Comparison of ENCODE assay signal across 19 mouse cellular contexts in the genomic region with DNA sequence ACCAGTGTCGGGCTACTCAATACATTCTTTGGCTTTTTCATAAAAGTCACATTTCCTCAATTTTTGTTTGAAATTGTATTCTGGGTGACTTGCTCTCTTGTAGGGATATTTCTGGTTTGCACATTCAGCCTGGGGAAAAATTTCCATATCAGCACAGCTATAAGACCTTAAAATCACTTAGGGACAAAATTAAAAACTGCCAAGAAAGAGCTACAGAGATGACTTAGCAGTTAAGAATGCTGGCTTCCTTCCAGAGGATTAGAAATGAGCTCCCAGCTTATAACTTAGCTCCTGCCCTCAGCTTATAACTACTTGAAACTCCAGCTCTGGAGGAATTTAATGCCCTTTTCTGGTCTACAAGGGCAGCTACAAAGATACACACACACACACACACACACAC.
DNase-seq lines count a peak whose midpoint lies in the region; ATAC-seq and TF ChIP-seq lines count a peak whose summit lies in the region.
"Had no signal": no experiment of that assay in that cellular context is flagged by ENCODE, and none has a peak within 500 bp of the region (broad histone marks: within the 10 kb centered on the region; RNA-seq: fewer than 3 reads in every experiment).

No protein-coding gene starts in this region.

- H3K9ac ChIP-seq in limb, embryonic 14.5 days (ENCODE audit: low read depth, low read length, severe bottlenecking) = no peak overlapping the region
- H3K9ac ChIP-seq in MEL (ENCODE audit: control insufficient read depth, low read depth, low read length, poor library complexity, severe bottlenecking) = no peak overlapping the region
- H3K9ac ChIP-seq: embryonic facial prominence, embryonic 13.5 days; forebrain, embryonic 13.5 days; forebrain, postnatal 0 days; heart, embryonic 12.5 days; hindbrain, embryonic 14.5 days had no signal

- DNase-seq in limb, embryonic 14.5 days (ENCODE audit: low spot score) = peak; percentile 22
- no peak for DNase-seq in limb, embryonic 10.5 days (ENCODE audit: low spot score)
- DNase-seq in MEL (ENCODE audit: low read depth, low spot score) = peak; percentile 89
- DNase-seq in brain, embryonic 14.5 days (ENCODE audit: low read depth) = peak; percentile 6
- peak; percentile 2 for DNase-seq in telencephalon, adult 2 months (ENCODE audit: low read depth, low spot score)
- DNase-seq in left cerebral cortex, postnatal 14 days (ENCODE audit: low spot score in 2 of 2) = no peak
- DNase-seq: adrenal gland, postnatal 14 days; cerebellum, adult 11 months; cerebellum, adult 8-10 months; cerebellum, postnatal 14 days; forebrain, postnatal 0 days; gastrocnemius, postnatal 25 days had no signal

- no peak for ATAC-seq in limb, embryonic 14.5 days (ENCODE audit: low FRiP score, low read depth)
- ATAC-seq in activated CD4-positive, CD25-positive, alpha-beta regulatory T cell, adult 4 months = no peak
- ATAC-seq: forebrain, embryonic 13.5 days; forebrain, postnatal 0 days had no signal

- H3K79me2 ChIP-seq in MEL (ENCODE audit: control insufficient read depth, insufficient read depth, low read length, poor library complexity) = no peaks in the 10 kb centered on the region

- no peaks in the 10 kb centered on the region for H3K4me1 ChIP-seq in limb, embryonic 14.5 days (ENCODE audit: control insufficient read depth, insufficient read depth, low read length)
- no peaks in the 10 kb centered on the region for H3K4me1 ChIP-seq in limb, embryonic 10.5 days
- peaks cover 24 to 41% of the 10 kb centered on the region in 2 experiments for H3K4me1 ChIP-seq in MEL (ENCODE audit: control insufficient read depth in 1 of 2, insufficient read depth in 2 of 2, low read length in 2 of 2)
- H3K4me1 ChIP-seq: embryonic facial prominence, embryonic 13.5 days; forebrain, embryonic 13.5 days; heart, embryonic 12.5 days; hindbrain, embryonic 10.5 days had no signal

- no peak overlapping the region for H3K4me2 ChIP-seq in limb, embryonic 14.5 days (replicated peaks; ENCODE audit: low read depth, low read length, severe bottlenecking)
- H3K4me2 ChIP-seq: embryonic facial prominence, embryonic 13.5 days; forebrain, embryonic 13.5 days; heart, embryonic 12.5 days; hindbrain, embryonic 14.5 days had no signal

- H3K36me3 ChIP-seq in limb, embryonic 14.5 days (ENCODE audit: control insufficient read depth, insufficient read depth, low read length) = no peaks in the 10 kb centered on the region
- no peaks in the 10 kb centered on the region for H3K36me3 ChIP-seq in limb, embryonic 10.5 days
- peaks cover 0 to 48% of the 10 kb centered on the region in 2 experiments; a peak in 2 of 4 replicates for H3K36me3 ChIP-seq in MEL (ENCODE audit: control insufficient read depth in 1 of 2, insufficient read depth in 2 of 2, low read length in 2 of 2)
- H3K36me3 ChIP-seq: embryonic facial prominence, embryonic 13.5 days; heart, embryonic 12.5 days; hindbrain, embryonic 10.5 days had no signal

- H3K27me3 ChIP-seq in limb, embryonic 14.5 days (ENCODE audit: control insufficient read depth, insufficient read depth, low read length) = no peaks in the 10 kb centered on the region
- H3K27me3 ChIP-seq in limb, embryonic 10.5 days (ENCODE audit: low read depth, poor library complexity, severe bottlenecking) = no peaks in the 10 kb centered on the region
- H3K27me3 ChIP-seq in MEL (ENCODE audit: control insufficient read depth in 1 of 2, insufficient read depth in 2 of 2, low read length in 2 of 2) = no peaks in the 10 kb centered on the region
- H3K27me3 ChIP-seq: CH12.LX; embryonic facial prominence, embryonic 13.5 days; forebrain, embryonic 13.5 days; heart, embryonic 12.5 days had no signal

- TF ChIP-seq RAD21 in MEL (IDR thresholded peaks at IDR 0.05; ENCODE audit: low read depth, low read length) = no peak

- TF ChIP-seq CTCF in MEL (IDR thresholded peaks at IDR 0.05 in 2 of 3, conservative IDR thresholded peaks at IDR 0.05 in 1 of 3; ENCODE audit: control insufficient read depth in 1 of 3, insufficient read depth in 1 of 3, low read depth in 2 of 3, low read length in 3 of 3, poor library complexity in 1 of 3, severe bottlenecking in 1 of 3) = no peak
- no peak for TF ChIP-seq CTCF in brain, embryonic 14.5 days (IDR thresholded peaks at IDR 0.05; ENCODE audit: borderline replicate concordance, extremely low read depth, insufficient read depth, insufficient read length)

- intact Hi-C loops in left cerebral cortex, postnatal 14 days (cut with DNase I) = no loop called here

- no peak for TF ChIP-seq POLR2A in limb, embryonic 14.5 days (IDR thresholded peaks at IDR 0.05; ENCODE audit: borderline replicate concordance, extremely low read depth, insufficient read depth, insufficient read length)
- TF ChIP-seq POLR2A in MEL (IDR thresholded peaks at IDR 0.05; ENCODE audit: control insufficient read depth in 1 of 2, insufficient read depth in 1 of 2, low read depth in 1 of 2, low read length in 2 of 2, poor library complexity in 1 of 2) = no peak
- no peak for TF ChIP-seq POLR2A in brain, embryonic 14.5 days (IDR thresholded peaks at IDR 0.05; ENCODE audit: borderline replicate concordance, extremely low read depth, insufficient read depth, insufficient read length, poor library complexity, severe bottlenecking)

- TF ChIP-seq EP300 in MEL (IDR thresholded peaks at IDR 0.05; ENCODE audit: low read depth in 1 of 2, low read length in 2 of 2) = peak; percentile 26 to 53; a peak in 3 of 4 replicates

- H3K9me3 ChIP-seq in limb, embryonic 14.5 days (ENCODE audit: control insufficient read depth, low read length) = no peaks in the 10 kb centered on the region
- H3K9me3 ChIP-seq in limb, embryonic 10.5 days (replicated peaks) = no peaks in the 10 kb centered on the region
- no peaks in the 10 kb centered on the region for H3K9me3 ChIP-seq in MEL (replicated peaks; ENCODE audit: insufficient read depth, low read length)
- H3K9me3 ChIP-seq: embryonic facial prominence, embryonic 13.5 days; forebrain, embryonic 13.5 days; heart, embryonic 12.5 days; hindbrain, embryonic 10.5 days had no signal

- H3K4me3 ChIP-seq in limb, embryonic 14.5 days (replicated peaks; ENCODE audit: low read length) = no peak overlapping the region
- no peak overlapping the region for H3K4me3 ChIP-seq in limb, embryonic 10.5 days
- H3K4me3 ChIP-seq in MEL (ENCODE audit: control insufficient read depth in 1 of 2, insufficient read depth in 1 of 2, low read depth in 2 of 2, low read length in 2 of 2) = peak overlapping the region in 1 of 2 experiments; percentile 41; a peak in 1 of 4 replicates
- H3K4me3 ChIP-seq: embryonic facial prominence, embryonic 13.5 days; forebrain, embryonic 13.5 days; heart, embryonic 12.5 days; hindbrain, embryonic 10.5 days had no signal

- 85% methylated on average over 1 of the region's 1 CpGs for WGBS in limb, embryonic 14.5 days
- WGBS in limb, embryonic 10.5 days = 98% methylated on average over 1 of the region's 1 CpGs

- H3K27ac ChIP-seq in limb, embryonic 14.5 days (replicated peaks; ENCODE audit: low read depth, low read length) = no peak overlapping the region
- H3K27ac ChIP-seq in limb, embryonic 10.5 days = no peak overlapping the region
- H3K27ac ChIP-seq in MEL (ENCODE audit: control insufficient read depth, low read depth, low read length) = peak overlapping the region; percentile 71
- H3K27ac ChIP-seq: embryonic facial prominence, embryonic 13.5 days; forebrain, embryonic 13.5 days; hindbrain, embryonic 10.5 days; hindbrain, embryonic 14.5 days had no signal

TF ChIP-seq in MEL, 35 proteins besides CTCF, POLR2A, EP300 and RAD21:
- TF ChIP-seq ETS1 (IDR thresholded peaks at IDR 0.05; ENCODE audit: low read depth, low read length) (peak; percentile 66), ELF1 (IDR thresholded peaks at IDR 0.05; ENCODE audit: low read depth, low read length) (no peak), SIN3A (IDR thresholded peaks at IDR 0.05; ENCODE audit: low read length) (0 out of 2 replicates have a peak, but pooled peaks have one; percentile 50), UBTF (IDR thresholded peaks at IDR 0.05; ENCODE audit: borderline replicate concordance, insufficient read depth, low read depth, low read length) (no peak)

Comparison
In these comparisons a context has a peak if more than half of its experiments do, and no peak if none do; other contexts are left out.
1. DNase-seq: peak in limb, embryonic 14.5 days (single experiment), MEL (single experiment), brain, embryonic 14.5 days (single experiment) and telencephalon, adult 2 months (single experiment); none in limb, embryonic 10.5 days (single experiment) and left cerebral cortex, postnatal 14 days (0 of 2).